Mouse (Mus musculus): ENCODE measurements around the gene Arxes1. TPM values are rescaled to one million over a fixed set of nuclear protein-coding genes. Genes with fewer than 3 reads are reported as not detected.

The Arxes1 gene
- not detected for polyA plus RNA-seq (2017; shearing (Covaris generic))

DNA sequence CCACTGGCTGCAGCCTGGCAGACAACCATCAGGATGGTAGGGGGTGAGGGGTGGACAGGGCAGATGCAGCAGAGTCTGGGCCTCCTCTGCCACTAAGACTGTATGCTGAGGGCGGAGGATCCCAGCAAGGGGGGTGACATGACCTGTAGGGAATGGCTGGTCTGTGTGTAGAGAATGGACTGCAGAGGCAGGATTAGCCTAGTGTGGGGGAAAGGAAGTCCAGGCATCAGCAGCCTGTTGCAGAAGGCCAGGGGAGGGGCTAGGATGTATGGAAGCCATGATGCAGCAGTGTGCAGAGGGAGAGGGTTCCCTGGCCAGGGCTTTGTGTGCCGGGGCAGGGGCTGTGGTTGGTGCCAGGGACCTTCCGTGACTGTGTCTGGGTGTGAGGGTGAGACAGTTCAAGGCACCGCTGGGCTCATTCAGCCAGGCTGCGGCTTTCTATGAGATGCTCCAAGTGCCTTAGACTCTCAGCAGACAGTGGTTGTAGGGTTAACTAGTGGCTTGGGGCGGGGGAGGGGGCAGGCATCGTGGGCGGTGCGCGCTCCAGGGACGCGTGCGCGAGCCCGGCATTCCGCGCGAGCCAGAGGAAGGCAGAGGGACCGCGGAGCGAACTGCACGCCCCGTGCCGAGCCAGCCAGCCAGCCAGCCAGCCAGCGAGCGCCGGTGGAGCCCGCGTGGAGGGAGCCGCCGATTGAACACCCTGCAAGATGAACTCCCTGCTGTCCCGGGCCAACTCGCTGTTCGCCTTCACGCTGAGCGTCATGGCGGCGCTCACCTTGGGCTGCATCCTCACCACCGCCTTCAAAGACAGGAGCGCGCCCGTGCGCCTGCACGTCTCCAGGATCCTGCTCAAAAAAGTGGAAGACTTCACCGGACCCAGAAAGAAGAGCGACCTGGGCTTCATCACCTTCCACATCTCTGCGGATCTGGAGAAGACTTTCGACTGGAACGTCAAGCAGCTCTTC, at the start of gene Arxes1:
Gene Arxes1 (plus strand): TSS at position 569 of the 965 bp plus-strand sequence.

DNA sequence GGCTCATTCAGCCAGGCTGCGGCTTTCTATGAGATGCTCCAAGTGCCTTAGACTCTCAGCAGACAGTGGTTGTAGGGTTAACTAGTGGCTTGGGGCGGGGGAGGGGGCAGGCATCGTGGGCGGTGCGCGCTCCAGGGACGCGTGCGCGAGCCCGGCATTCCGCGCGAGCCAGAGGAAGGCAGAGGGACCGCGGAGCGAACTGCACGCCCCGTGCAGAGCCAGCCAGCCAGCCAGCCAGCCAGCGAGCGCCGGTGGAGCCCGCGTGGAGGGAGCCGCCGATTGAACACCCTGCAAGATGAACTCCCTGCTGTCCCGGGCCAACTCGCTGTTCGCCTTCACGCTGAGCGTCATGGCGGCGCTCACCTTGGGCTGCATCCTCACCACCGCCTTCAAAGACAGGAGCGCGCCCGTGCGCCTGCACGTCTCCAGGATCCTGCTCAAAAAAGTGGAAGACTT, 39.5 kb upstream of the Arxes1 start, which contains the start of gene Arxes2:
Gene Arxes2 (plus strand): TSS at position 161 of the 456 bp plus-strand sequence.

DNA sequence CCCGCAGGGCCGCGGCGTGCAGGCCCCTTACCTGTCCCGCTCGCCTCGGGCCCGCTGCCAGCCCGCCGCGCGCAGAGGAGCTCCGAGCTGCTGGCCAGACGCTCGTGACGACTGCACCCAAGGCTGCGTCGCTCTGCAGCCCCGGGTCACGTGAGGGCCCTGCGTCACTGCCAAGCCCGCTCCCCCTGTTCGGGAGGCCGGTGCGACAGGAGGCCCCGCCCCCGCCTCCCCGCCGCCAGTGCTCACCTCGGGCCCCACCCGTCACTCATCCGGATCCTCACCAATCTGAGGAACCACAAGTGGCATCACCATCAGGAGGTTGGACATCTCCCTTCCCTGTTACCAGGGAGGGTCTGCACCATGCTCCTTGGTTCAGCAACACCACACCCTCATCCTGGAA, 34.9 kb downstream of the Arxes1 start, which contains the start of gene Bex2:
Gene Bex2 (minus strand): TSS at position 217 of the 400 bp plus-strand sequence.

Other genes with a start within 250 kb of the Arxes1 start
- gene Bhlhb9, start 235.8 kb upstream of the Arxes1 start, polyA plus RNA-seq (2017; shearing (Covaris generic)): 21.0 TPM
- 15.1 TPM for gene Gprasp2, start 194.3 kb upstream of the Arxes1 start, polyA plus RNA-seq (2017; shearing (Covaris generic))
- 1.8 TPM for gene Arxes2, start 39.5 kb upstream of the Arxes1 start, polyA plus RNA-seq (2017; shearing (Covaris generic))
- 0.41 TPM for gene Bex2, start 34.9 kb downstream of the Arxes1 start, polyA plus RNA-seq (2017; shearing (Covaris generic))
- not detected for gene Nxf3, start 51.9 kb downstream of the Arxes1 start, polyA plus RNA-seq (2017; shearing (Covaris generic))
- gene Bex4, start 105.6 kb downstream of the Arxes1 start, polyA plus RNA-seq (2017; shearing (Covaris generic)): not detected
- gene Tceal8, start 139.0 kb downstream of the Arxes1 start, polyA plus RNA-seq (2017; shearing (Covaris generic)): not detected
- not detected for gene Tceal5, start 170.5 kb downstream of the Arxes1 start, polyA plus RNA-seq (2017; shearing (Covaris generic))
- gene Tceal7, start 181.4 kb downstream of the Arxes1 start, polyA plus RNA-seq (2017; shearing (Covaris generic)): not detected
- not detected for gene Bex1, start 182.1 kb downstream of the Arxes1 start, polyA plus RNA-seq (2017; shearing (Covaris generic))
- gene Tceal9, start 211.7 kb downstream of the Arxes1 start, polyA plus RNA-seq (2017; shearing (Covaris generic)): 42.0 TPM
- 155 TPM for gene Bex3, start 236.9 kb downstream of the Arxes1 start, polyA plus RNA-seq (2017; shearing (Covaris generic))

Measured in naive thymus-derived CD4-positive, alpha-beta T cell, adult 5 months (primary cell).